Mouse (Mus musculus) megakaryocyte, embryonic 14.5 days (primary cell): ENCODE results near the gene Tns4. TPM values are rescaled to one million over a fixed set of nuclear protein-coding genes. Genes with fewer than 3 reads are reported as not detected.

Experiments
- H3K27me3 ChIP-seq: replicated peaks from 2 replicates; pipeline ENCODE3; 2012; ENCODE audit warnings: inconsistent platforms
- H3K36me3 ChIP-seq: replicated peaks from 2 replicates; pipeline ENCODE3; 2012; ENCODE audit warnings: low read length, inconsistent platforms, mixed read lengths
- H3K4me1 ChIP-seq: 2 replicates; pipeline ENCODE4 v1.6.1; 2012; ENCODE audit warnings: inconsistent platforms
- H3K4me3 ChIP-seq: replicated peaks from 2 replicates; pipeline ENCODE3; 2012; ENCODE audit warnings: moderate library complexity, mild to moderate bottlenecking, inconsistent platforms
- H3K9me3 ChIP-seq: 2 replicates; pipeline ENCODE4 v1.6.1; 2012; ENCODE audit warnings: inconsistent platforms
- FLI1 ChIP-seq: IDR thresholded peaks from 2 replicates; pipeline ENCODE4 v1.6.1; 2012; ENCODE audit warnings: low read length, inconsistent platforms, mixed read lengths
- GATA1 ChIP-seq: IDR thresholded peaks from 3 replicates; pipeline ENCODE4 v1.6.1; 2012; ENCODE audit warnings: mixed read lengths, low read length, inconsistent platforms, borderline replicate concordance
- polyA plus RNA-seq: library from polyadenylated mRNA; stranded (reverse); fragments of >175 nt; gene quantifications from 2 replicates; pipeline ENCODE4 v1.2.3, GENCODE M21; 2012; ENCODE audit warnings: low replicate concordance; ENCODE audit not compliant: insufficient read depth

The Tns4 gene
- polyA plus RNA-seq, 1 experiment: 0.93 TPM

- TF ChIP-seq FLI1 (no peak), GATA1 (no peak)
- peak overlapping the region; percentile 95 for H3K4me3 ChIP-seq
- H3K9me3 ChIP-seq: no peaks in the 10 kb centered on the region
- no peaks in the 10 kb centered on the region for H3K27me3 ChIP-seq
- peaks cover 39% of the 10 kb centered on the region for H3K36me3 ChIP-seq
- peaks cover 36% of the 10 kb centered on the region for H3K4me1 ChIP-seq
Measured at GRCm38 (mm10) chr11:99023094-99023493, 66.0 kb downstream of the Tns4 start.

DNA sequence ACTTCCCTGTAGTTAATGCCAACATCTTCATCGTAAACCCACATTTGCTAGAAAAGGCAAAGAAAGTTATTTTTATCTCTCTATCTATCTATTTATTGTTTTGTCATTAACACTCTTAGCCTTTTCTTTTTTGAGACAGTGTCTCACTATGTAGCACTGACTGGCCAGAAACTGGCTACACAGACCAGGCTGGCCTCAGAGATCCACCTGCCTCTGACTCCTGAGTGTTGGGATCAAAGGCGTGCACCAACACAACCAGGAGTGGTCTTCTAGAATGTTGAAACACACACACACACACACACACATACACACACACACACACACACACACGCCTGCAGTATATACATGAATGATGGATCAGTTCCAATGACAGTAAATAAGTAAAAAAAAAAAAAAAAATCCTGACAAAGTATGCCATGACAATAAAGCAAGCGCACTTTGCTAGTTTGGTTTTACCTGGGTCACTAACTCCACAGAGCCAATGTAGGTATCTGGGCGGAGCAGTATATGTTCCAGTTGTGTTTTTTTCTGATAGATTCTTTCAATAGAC, 66.6 kb downstream of the Tns4 start:
- Histone ChIP-seq H3K36me3 (peaks cover 45% of the 10 kb centered on the region), H3K4me3 (peak overlapping the region; percentile 95), H3K27me3 (no peaks in the 10 kb centered on the region), H3K4me1 (peaks cover 36% of the 10 kb centered on the region), H3K9me3 (no peaks in the 10 kb centered on the region)
- TF ChIP-seq GATA1: no peak
- no peak for TF ChIP-seq FLI1

- H3K36me3 ChIP-seq: peaks cover 71% of the 10 kb centered on the region
- no peaks in the 10 kb centered on the region for H3K9me3 ChIP-seq
- TF ChIP-seq FLI1: no peak
- no peak overlapping the region for H3K4me3 ChIP-seq
- H3K4me1 ChIP-seq: peaks cover 35% of the 10 kb centered on the region
- no peaks in the 10 kb centered on the region for H3K27me3 ChIP-seq
Measured at GRCm38 (mm10) chr11:99019844-99020243, 69.3 kb downstream of the Tns4 start.

Other genes starting within 250 kb of the Tns4 start
- 7.3 and 10.6 TPM in 2 replicates for gene Wipf2, start 225.7 kb downstream of the Tns4 start, polyA plus RNA-seq
- gene Cdc6, start 181.5 kb downstream of the Tns4 start, polyA plus RNA-seq: 0.44 TPM in 1 of 2 replicates, not detected in the other
- gene Rara, start 161.5 kb downstream of the Tns4 start, polyA plus RNA-seq: 11.8 and 25.3 TPM in 2 replicates
- not detected in 2 replicates for gene Gjd3, start 106.3 kb downstream of the Tns4 start, polyA plus RNA-seq
- 6.9 and 12.1 TPM in 2 replicates for gene Top2a, start 65.1 kb downstream of the Tns4 start, polyA plus RNA-seq
- gene Igfbp4, start 48.1 kb downstream of the Tns4 start, polyA plus RNA-seq: 28.0 and 111 TPM in 2 replicates
- not detected in 2 replicates for gene Ccr7, start 65.8 kb upstream of the Tns4 start, polyA plus RNA-seq
- gene Smarce1, start 141.7 kb upstream of the Tns4 start, polyA plus RNA-seq: 24.2 and 370 TPM in 2 replicates
- not detected in 2 replicates for gene Krt222, start 154.8 kb upstream of the Tns4 start, polyA plus RNA-seq
- not detected in 2 replicates for gene Krt24, start 196.0 kb upstream of the Tns4 start, polyA plus RNA-seq
- gene Krt25, start 233.6 kb upstream of the Tns4 start, polyA plus RNA-seq: not detected in 2 replicates
- gene Krt26, start 248.7 kb upstream of the Tns4 start, polyA plus RNA-seq: not detected in 2 replicates